Mouse (Mus musculus) lung, postnatal 10 days (tissue): Measurements from ENCODE around the gene Abhd16b.

Experiments
- DNase-seq: peaks from one replicate; pipeline ENCODE4 v3.0.0; 2021

Gene Abhd16b

GRCm38 (mm10) chr2:181493156-181493927 lies at the start of gene Abhd16b:
TSS of gene Abhd16b (plus strand) at chr2:181493206.
- DNase-seq: no peak

- DNase-seq: no peak
Measured at GRCm38 (mm10) chr2:181452181-181452580, 40.8 kb upstream of the Abhd16b start.

GRCm38 (mm10) chr2:181453274-181453673 lies 39.7 kb upstream of the Abhd16b start:
- DNase-seq: no peak

GRCm38 (mm10) chr2:181455899-181456298 lies 37.1 kb upstream of the Abhd16b start:
- peak; percentile 70 for DNase-seq

GRCm38 (mm10) chr2:181457831-181458230 lies 35.2 kb upstream of the Abhd16b start:
- peak; percentile 19 for DNase-seq

- peak; percentile 56 for DNase-seq
Measured at GRCm38 (mm10) chr2:181458411-181459152, 34.4 kb upstream of the Abhd16b start.

GRCm38 (mm10) chr2:181459153-181459672 lies 33.8 kb upstream of the Abhd16b start, which contains the start of gene Zbtb46:
TSS of gene Zbtb46 (minus strand) at chr2:181459426.
- DNase-seq: peak; percentile 88

GRCm38 (mm10) chr2:181459673-181460621 lies 33.1 kb upstream of the Abhd16b start:
- peak; percentile 79 for DNase-seq

GRCm38 (mm10) chr2:181461536-181462100 lies 31.4 kb upstream of the Abhd16b start:
- no peak for DNase-seq

GRCm38 (mm10) chr2:181462604-181463003 lies 30.4 kb upstream of the Abhd16b start:
- no peak for DNase-seq

- DNase-seq: peak; percentile 84
Measured at GRCm38 (mm10) chr2:181463008-181463738, 29.8 kb upstream of the Abhd16b start.

- DNase-seq: no peak
Measured at GRCm38 (mm10) chr2:181465423-181465822, 27.6 kb upstream of the Abhd16b start.

- DNase-seq: peak; percentile 37
Measured at GRCm38 (mm10) chr2:181470285-181470684, 22.7 kb upstream of the Abhd16b start.

GRCm38 (mm10) chr2:181471246-181471645 lies 21.8 kb upstream of the Abhd16b start:
- DNase-seq: peak; percentile 69

GRCm38 (mm10) chr2:181472256-181472827 lies 20.7 kb upstream of the Abhd16b start:
- peak; percentile 27 for DNase-seq

- DNase-seq: no peak
Measured at GRCm38 (mm10) chr2:181483120-181483519, 9.9 kb upstream of the Abhd16b start.

GRCm38 (mm10) chr2:181483562-181484318 lies 9.3 kb upstream of the Abhd16b start:
- peak; percentile 63 for DNase-seq

GRCm38 (mm10) chr2:181484456-181485233 lies 8.4 kb upstream of the Abhd16b start:
- no peak for DNase-seq

- DNase-seq: no peak
Measured at GRCm38 (mm10) chr2:181485741-181486140, 7.3 kb upstream of the Abhd16b start.
